Mouse (Mus musculus): ENCODE measurements around the gene Ndufs3.

DNA sequence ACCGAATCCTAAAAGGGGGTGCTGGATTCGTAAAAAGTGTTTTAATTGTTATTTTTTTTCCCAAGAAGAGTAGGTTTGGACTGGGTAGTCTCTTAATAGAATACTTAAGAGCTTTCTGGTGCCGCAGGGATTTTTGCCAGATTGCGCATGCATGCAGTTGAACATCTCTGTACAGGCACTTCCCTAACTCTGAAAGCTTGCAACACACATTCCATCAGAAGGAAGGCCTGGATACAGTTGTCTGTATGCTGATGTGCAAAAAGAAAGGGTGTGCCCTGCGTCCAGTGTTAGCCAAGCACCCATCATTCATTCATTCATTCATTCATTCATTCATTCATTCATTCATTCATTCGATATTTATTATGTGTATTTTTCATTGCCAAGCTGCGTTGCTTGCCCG, 35.1 kb upstream of the Ndufs3 start:
- TF ChIP-seq GATA1 (IDR thresholded peaks at IDR 0.05; ENCODE audit: low read length) (no peak), TAL1 (IDR thresholded peaks at IDR 0.05; ENCODE audit: low read length) (no peak)

Data from erythroblast, embryonic 14.5 days (primary cell).